Mouse (Mus musculus): ENCODE data around the gene Rbm44.

GRCm38 (mm10) chr1:91169157-91169556 is 24.3 kb downstream of the Rbm44 start:
- TF ChIP-seq CTCF (IDR thresholded peaks at IDR 0.05; ENCODE audit: borderline replicate concordance, extremely low read depth, insufficient read depth, insufficient read length) (no peak), POLR2A (IDR thresholded peaks at IDR 0.05; ENCODE audit: borderline replicate concordance, extremely low read depth, insufficient read depth, insufficient read length, poor library complexity, severe bottlenecking) (no peak)
